Mouse (Mus musculus) cortical plate, adult 2 months (tissue): ENCODE measurements around the gene Mapkap1.

Experiments used
- CTCF ChIP-seq: fragments of 200-500 bp; IDR thresholded peaks from 2 replicates; pipeline ENCODE4 v1.5.1; 2011; ENCODE audit warnings: mild to moderate bottlenecking, control low read depth, low read length; ENCODE audit not compliant: insufficient read depth; ENCODE audit errors: extremely low read depth
- POLR2A ChIP-seq: fragments of 200-500 bp; IDR thresholded peaks from 2 replicates; pipeline ENCODE4 v1.6.1; 2011; ENCODE audit warnings: mild to moderate bottlenecking, low read length, control low read depth; ENCODE audit not compliant: insufficient read depth; ENCODE audit errors: extremely low read depth

- TF ChIP-seq CTCF (no peak), POLR2A (no peak)
Observed at GRCm38 (mm10) chr2:34667820-34668219, 261.2 kb downstream of the Mapkap1 start.
